1 mouse cellular context compared by ENCODE assay signal in the genomic region with DNA sequence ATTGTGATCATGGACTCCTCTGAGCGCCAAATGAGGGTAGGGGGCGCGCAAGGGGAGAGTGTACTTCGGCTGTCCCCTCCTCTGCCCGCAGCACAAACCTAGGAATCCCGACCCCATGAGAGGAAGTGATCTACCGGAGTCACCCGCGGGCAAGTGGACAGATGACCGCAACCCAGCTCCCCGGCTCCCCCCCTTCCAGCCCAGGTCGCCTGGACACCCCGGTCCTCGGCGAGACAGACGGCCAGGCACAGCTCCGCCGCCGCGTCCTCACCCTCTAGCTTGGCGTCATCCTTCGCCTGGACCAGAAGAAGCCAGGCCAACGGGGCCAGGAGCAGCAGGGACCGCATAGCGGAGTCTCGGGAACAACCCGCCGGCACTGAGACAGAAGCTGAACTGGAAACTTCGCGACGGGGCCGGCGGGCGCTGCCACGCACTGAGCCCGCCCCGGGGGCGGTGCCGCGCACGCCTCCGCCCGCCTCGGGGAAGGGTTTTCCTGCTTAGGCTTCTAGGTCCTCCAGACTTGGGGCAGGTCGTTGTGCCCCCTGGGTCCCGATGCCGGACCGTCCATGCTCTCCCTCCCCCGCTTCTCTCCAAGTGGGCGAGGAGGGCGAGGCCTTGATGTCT.
TF ChIP-seq lines count a peak whose summit lies in the region.

A gene (minus strand): TSS at position 437 of the 624 bp plus-strand sequence.

TF ChIP-seq in CH12.LX, 34 proteins besides CTCF, POLR2A, EP300 and RAD21 (continued from another document):
- TF ChIP-seq ZC3H11A (IDR thresholded peaks at IDR 0.05; ENCODE audit: low read depth, low read length) (no peak), PAX5 (IDR thresholded peaks at IDR 0.05; ENCODE audit: low read length) (no peak), SMC3 (IDR thresholded peaks at IDR 0.05; ENCODE audit: low read depth, low read length) (no peak), JUN (IDR thresholded peaks at IDR 0.05; ENCODE audit: insufficient read depth, low read depth, low read length) (no peak), IRF4 (IDR thresholded peaks at IDR 0.05; ENCODE audit: low read depth, low read length) (peak; percentile 38), RCOR1 (conservative IDR thresholded peaks at IDR 0.05; ENCODE audit: low read depth, low read length) (no peak), BHLHE40 (IDR thresholded peaks at IDR 0.05; ENCODE audit: low read depth, low read length) (0 out of 2 replicates have a peak, but pooled peaks have one; percentile 4), NELFE (IDR thresholded peaks at IDR 0.05; ENCODE audit: low read depth, low read length) (peak; percentile 85), ZNF384 (IDR thresholded peaks at IDR 0.05; ENCODE audit: low read depth, low read length) (no peak), MAFK (IDR thresholded peaks at IDR 0.05; ENCODE audit: insufficient replicate concordance, low read length) (no peak), ETS1 (conservative IDR thresholded peaks at IDR 0.05; ENCODE audit: low read depth, low read length) (no peak), TCF12 (IDR thresholded peaks at IDR 0.05; ENCODE audit: low read depth, low read length) (peak; percentile 94), KAT2A (IDR thresholded peaks at IDR 0.05; ENCODE audit: insufficient replicate concordance, low read length) (0 out of 2 replicates have a peak, but pooled peaks have one; percentile 28), SIN3A (IDR thresholded peaks at IDR 0.05; ENCODE audit: low read length) (peak; percentile 71), GABPA (IDR thresholded peaks at IDR 0.05; ENCODE audit: insufficient replicate concordance, low read depth, low read length) (no peak), MEF2A (IDR thresholded peaks at IDR 0.05; ENCODE audit: borderline replicate concordance, low read depth, low read length) (peak; percentile 26; the same call in 1 of the 2 replicates), MXI1 (IDR thresholded peaks at IDR 0.05; ENCODE audit: low read depth, low read length) (peak; percentile 82), POLR2AphosphoS2 (IDR thresholded peaks at IDR 0.05; ENCODE audit: low read depth, low read length) (peak; percentile 61; the same call in 1 of the 2 replicates), TBP (conservative IDR thresholded peaks at IDR 0.05; ENCODE audit: low read depth, low read length) (peak; percentile 75; the same call in 1 of the 2 replicates), UBTF (IDR thresholded peaks at IDR 0.05; ENCODE audit: low read depth, low read length) (no peak), ZMIZ1 (IDR thresholded peaks at IDR 0.05; ENCODE audit: low read depth, low read length) (peak; percentile 92), MYC (IDR thresholded peaks at IDR 0.05; ENCODE audit: low read depth, low read length) (no peak), ELF1 (IDR thresholded peaks at IDR 0.05; ENCODE audit: low read depth, low read length) (peak; percentile 68), MAZ (IDR thresholded peaks at IDR 0.05; ENCODE audit: low read depth, low read length) (no peak)
